Mouse (Mus musculus): Measurements from ENCODE around the gene Gas7. TPM values are rescaled to one million over a fixed set of nuclear protein-coding genes. Genes with fewer than 3 reads are reported as not detected.
A peak's percentile ranks its signal among the peaks of the same experiment; 100 is the strongest.

The Gas7 gene
- polyA plus RNA-seq, 2 experiments, result 9.8 to 18.2 TPM

DNA sequence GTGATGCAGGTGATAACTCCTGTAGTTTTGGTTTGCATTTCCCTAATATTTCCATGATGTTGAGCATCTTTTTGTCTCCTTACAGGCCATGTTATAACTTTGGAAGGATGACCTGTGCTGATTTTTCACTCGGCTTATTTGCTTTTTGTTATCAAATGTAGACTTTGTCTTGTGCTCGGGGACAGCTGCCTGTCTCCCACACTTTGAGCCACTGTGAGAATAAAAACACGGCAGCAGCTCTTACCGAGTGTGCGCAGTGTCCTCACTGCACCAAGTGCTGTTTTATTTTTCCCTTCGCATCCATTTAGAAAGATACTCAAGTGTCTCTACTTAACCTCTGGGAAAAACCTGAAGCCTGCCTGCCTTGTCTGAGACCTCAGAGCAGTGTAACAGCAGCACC, 129.8 kb downstream of the Gas7 start:
- WGBS, result 89% methylated on average over 6 of the region's 6 CpGs
- H3K9me3 ChIP-seq (ENCODE audit: control insufficient read depth, low read length), result no peaks in the 10 kb centered on the region
- no peak for DNase-seq (ENCODE audit: low spot score)
- H3K4me1 ChIP-seq (ENCODE audit: control insufficient read depth, insufficient read depth, low read length), result no peaks in the 10 kb centered on the region; the same call in 1 of the 2 replicates
- no peak overlapping the region for H3K27ac ChIP-seq (replicated peaks; ENCODE audit: low read depth, low read length)
- H3K4me3 ChIP-seq (replicated peaks; ENCODE audit: low read length), result no peak overlapping the region
- no peak for TF ChIP-seq POLR2A (IDR thresholded peaks at IDR 0.05; ENCODE audit: borderline replicate concordance, extremely low read depth, insufficient read depth, insufficient read length)
- no peaks in the 10 kb centered on the region for H3K27me3 ChIP-seq (ENCODE audit: control insufficient read depth, insufficient read depth, low read length)
- H3K36me3 ChIP-seq (ENCODE audit: control insufficient read depth, insufficient read depth, low read length), result no peaks in the 10 kb centered on the region
- ATAC-seq (ENCODE audit: low FRiP score, low read depth), result no peak
- no peak overlapping the region for H3K9ac ChIP-seq (ENCODE audit: low read depth, low read length, severe bottlenecking)
- H3K4me2 ChIP-seq (replicated peaks; ENCODE audit: low read depth, low read length, severe bottlenecking), result no peak overlapping the region

- DNase-seq (ENCODE audit: low spot score), result no peak
- Histone ChIP-seq H3K9ac (ENCODE audit: low read depth, low read length, severe bottlenecking) (no peak overlapping the region), H3K4me3 (replicated peaks; ENCODE audit: low read length) (no peak overlapping the region), H3K27ac (replicated peaks; ENCODE audit: low read depth, low read length) (peak overlapping the region; percentile 35; the same call in 1 of the 2 replicates), H3K4me2 (replicated peaks; ENCODE audit: low read depth, low read length, severe bottlenecking) (no peak overlapping the region), H3K36me3 (ENCODE audit: control insufficient read depth, insufficient read depth, low read length) (no peaks in the 10 kb centered on the region), H3K27me3 (ENCODE audit: control insufficient read depth, insufficient read depth, low read length) (no peaks in the 10 kb centered on the region), H3K4me1 (ENCODE audit: control insufficient read depth, insufficient read depth, low read length) (no peaks in the 10 kb centered on the region; the same call in 1 of the 2 replicates), H3K9me3 (ENCODE audit: control insufficient read depth, low read length) (no peaks in the 10 kb centered on the region)
- TF ChIP-seq POLR2A (IDR thresholded peaks at IDR 0.05; ENCODE audit: borderline replicate concordance, extremely low read depth, insufficient read depth, insufficient read length), result no peak
- no peak for ATAC-seq (ENCODE audit: low FRiP score, low read depth)
- WGBS, result 79% methylated on average over 2 of the region's 2 CpGs
Measured at GRCm38 (mm10) chr11:67585629-67586028, 130.4 kb downstream of the Gas7 start.

DNA sequence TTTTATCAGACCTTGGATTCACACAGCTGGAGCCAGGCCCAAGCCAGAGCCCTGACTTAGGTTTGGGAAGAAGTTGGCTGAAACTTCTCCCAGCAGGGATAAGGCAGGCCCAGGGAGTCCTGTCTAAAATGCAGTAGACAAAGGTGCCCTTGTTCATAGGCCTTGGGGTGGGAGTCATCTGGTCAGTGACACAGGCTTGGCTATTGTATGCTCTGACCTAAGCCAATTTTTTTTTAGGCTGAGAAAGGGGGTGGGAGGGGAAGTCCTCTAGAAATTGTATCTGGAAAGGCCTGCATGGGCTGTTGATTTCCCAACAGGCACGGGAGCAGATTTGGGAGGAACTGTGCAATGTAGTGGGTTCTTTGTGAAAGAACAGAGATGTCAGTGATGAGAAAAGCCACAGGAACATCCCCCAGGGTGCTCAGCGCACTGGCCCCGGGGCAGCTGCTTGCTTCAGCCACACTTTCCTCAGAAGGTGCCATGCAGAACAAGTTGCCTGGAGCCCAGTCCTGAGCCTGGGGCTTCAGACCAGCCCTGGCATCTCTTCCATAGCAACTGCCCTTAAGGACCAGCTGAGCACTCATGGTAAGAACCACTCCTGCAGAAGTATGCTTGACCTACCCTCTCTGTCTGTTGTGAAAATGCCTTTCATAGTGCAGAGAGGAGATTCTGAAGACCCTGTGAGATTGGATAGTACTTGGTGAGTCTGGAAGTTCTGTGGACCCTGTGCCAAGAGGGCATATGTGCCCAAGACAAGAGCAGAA, 131.2 kb downstream of the Gas7 start:
- Histone ChIP-seq H3K4me3 (replicated peaks; ENCODE audit: low read length) (no peak overlapping the region), H3K36me3 (ENCODE audit: control insufficient read depth, insufficient read depth, low read length) (no peaks in the 10 kb centered on the region), H3K27me3 (ENCODE audit: control insufficient read depth, insufficient read depth, low read length) (no peaks in the 10 kb centered on the region), H3K9me3 (ENCODE audit: control insufficient read depth, low read length) (no peaks in the 10 kb centered on the region), H3K9ac (ENCODE audit: low read depth, low read length, severe bottlenecking) (no peak overlapping the region), H3K4me2 (replicated peaks; ENCODE audit: low read depth, low read length, severe bottlenecking) (no peak overlapping the region), H3K27ac (replicated peaks; ENCODE audit: low read depth, low read length) (peak overlapping the region; percentile 35; the same call in 1 of the 2 replicates), H3K4me1 (ENCODE audit: control insufficient read depth, insufficient read depth, low read length) (no peaks in the 10 kb centered on the region; the same call in 1 of the 2 replicates)
- WGBS, result 80% methylated on average over 3 of the region's 3 CpGs
- no peak for ATAC-seq (ENCODE audit: low FRiP score, low read depth)
- peak; percentile 37 for DNase-seq (ENCODE audit: low spot score)
- no peak for TF ChIP-seq POLR2A (IDR thresholded peaks at IDR 0.05; ENCODE audit: borderline replicate concordance, extremely low read depth, insufficient read depth, insufficient read length)

DNA sequence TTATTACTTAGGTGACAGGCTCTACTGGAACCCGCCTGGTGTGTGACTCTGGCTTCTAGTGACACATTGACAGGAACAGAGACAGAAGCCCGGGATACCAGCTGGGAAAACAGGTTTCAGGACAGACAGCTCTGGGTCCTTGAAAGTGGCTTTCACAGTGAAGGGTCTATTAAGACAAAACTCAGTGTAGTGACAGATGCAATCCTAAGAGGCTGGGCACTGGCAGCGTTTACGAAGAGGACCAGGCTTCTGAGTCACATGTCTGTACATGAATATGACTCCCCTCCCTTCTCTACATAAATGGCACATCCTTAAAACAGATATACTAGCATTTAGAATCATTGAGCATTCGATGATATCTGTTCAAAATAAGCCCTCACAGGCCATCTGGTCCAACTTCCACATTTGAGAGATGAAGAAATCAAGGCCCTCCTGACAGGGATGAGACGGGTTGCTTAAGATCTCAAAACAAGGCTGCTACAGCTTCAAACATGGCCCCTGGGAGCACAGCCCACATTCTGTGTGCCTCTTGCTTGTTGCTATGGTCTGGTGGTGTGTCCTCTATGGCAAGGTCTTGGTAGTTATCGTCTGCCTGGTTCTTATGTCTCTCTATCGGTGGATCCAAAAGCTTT, 133.1 kb downstream of the Gas7 start:
- Histone ChIP-seq H3K9me3 (ENCODE audit: control insufficient read depth, low read length) (no peaks in the 10 kb centered on the region), H3K4me3 (replicated peaks; ENCODE audit: low read length) (no peak overlapping the region), H3K27me3 (ENCODE audit: control insufficient read depth, insufficient read depth, low read length) (no peaks in the 10 kb centered on the region), H3K27ac (replicated peaks; ENCODE audit: low read depth, low read length) (no peak overlapping the region), H3K4me1 (ENCODE audit: control insufficient read depth, insufficient read depth, low read length) (no peaks in the 10 kb centered on the region; the same call in 1 of the 2 replicates), H3K4me2 (replicated peaks; ENCODE audit: low read depth, low read length, severe bottlenecking) (no peak overlapping the region), H3K36me3 (ENCODE audit: control insufficient read depth, insufficient read depth, low read length) (no peaks in the 10 kb centered on the region), H3K9ac (ENCODE audit: low read depth, low read length, severe bottlenecking) (no peak overlapping the region)
- ATAC-seq (ENCODE audit: low FRiP score, low read depth) (no peak), DNase-seq (ENCODE audit: low spot score) (no peak)
- TF ChIP-seq POLR2A (IDR thresholded peaks at IDR 0.05; ENCODE audit: borderline replicate concordance, extremely low read depth, insufficient read depth, insufficient read length), result no peak
- 75% methylated on average over 8 of the region's 8 CpGs for WGBS

- peak; percentile 33 for DNase-seq (ENCODE audit: low spot score)
- ATAC-seq (ENCODE audit: low FRiP score, low read depth), result no peak
- H3K27ac ChIP-seq (replicated peaks; ENCODE audit: low read depth, low read length), result no peak overlapping the region
- no peaks in the 10 kb centered on the region for H3K9me3 ChIP-seq (ENCODE audit: control insufficient read depth, low read length)
- no peaks in the 10 kb centered on the region for H3K36me3 ChIP-seq (ENCODE audit: control insufficient read depth, insufficient read depth, low read length)
- WGBS, result 28% methylated on average over 9 of the region's 9 CpGs
- no peaks in the 10 kb centered on the region; the same call in 1 of the 2 replicates for H3K4me1 ChIP-seq (ENCODE audit: control insufficient read depth, insufficient read depth, low read length)
- no peak overlapping the region for H3K4me3 ChIP-seq (replicated peaks; ENCODE audit: low read length)
- no peak overlapping the region for H3K9ac ChIP-seq (ENCODE audit: low read depth, low read length, severe bottlenecking)
- no peak for TF ChIP-seq POLR2A (IDR thresholded peaks at IDR 0.05; ENCODE audit: borderline replicate concordance, extremely low read depth, insufficient read depth, insufficient read length)
- H3K27me3 ChIP-seq (ENCODE audit: control insufficient read depth, insufficient read depth, low read length), result no peaks in the 10 kb centered on the region
- H3K4me2 ChIP-seq (replicated peaks; ENCODE audit: low read depth, low read length, severe bottlenecking), result no peak overlapping the region
Measured at GRCm38 (mm10) chr11:67588828-67589314, 133.6 kb downstream of the Gas7 start.

All from limb, embryonic 14.5 days (tissue).